25 mouse cellular contexts compared by ENCODE assay signal in the genomic region with DNA sequence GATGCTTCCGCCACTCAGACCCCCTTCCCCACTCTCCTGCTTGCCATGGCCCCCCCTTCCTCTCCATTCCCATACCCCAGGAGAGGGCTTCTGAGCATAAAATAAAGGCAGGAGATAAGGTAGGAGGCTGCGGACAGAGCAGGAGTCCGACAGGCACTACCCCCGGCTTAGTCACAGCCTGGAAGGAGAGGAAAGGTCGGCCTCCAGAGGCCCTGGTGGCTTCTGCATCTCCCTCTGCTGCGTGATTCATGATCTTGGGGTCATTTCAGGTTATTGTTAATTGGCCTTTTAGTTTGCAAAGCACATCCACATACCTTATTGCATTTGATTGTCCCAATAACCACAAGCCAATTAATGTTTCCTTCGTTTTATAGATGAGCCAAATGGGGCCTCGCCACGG.
DNase-seq lines count a peak whose midpoint lies in the region; TF ChIP-seq lines count a peak whose summit lies in the region.
"Had no signal": no experiment of that assay in that cellular context is flagged by ENCODE, and none has a peak within 500 bp of the region (broad histone marks: within the 10 kb centered on the region; RNA-seq: fewer than 3 reads in every experiment).

No protein-coding gene starts in this region.

- peak; percentile 58 to 78 for DNase-seq in adrenal gland, adult (ENCODE audit: inconsistent age in 2 of 2, low spot score in 1 of 2)
- DNase-seq in adrenal gland, postnatal 4 days (ENCODE audit: low spot score in 2 of 2): no peak
- DNase-seq in heart, embryonic 10.5 days (ENCODE audit: low spot score): no peak
- DNase-seq in heart, postnatal 25 days (ENCODE audit: low spot score): no peak
- peak; percentile 41 for DNase-seq in 416B (ENCODE audit: low read depth)
- DNase-seq in adrenal gland, postnatal 36 days: peak; percentile 52 to 57
- no peak for DNase-seq in ovary, adult 18-20 months (ENCODE audit: low spot score)
- DNase-seq in kidney, adult 2 months: no peak
- DNase-seq: B cell, adult 2 months; cerebellum, adult 18-20 months; cerebellum, adult 9-10 months; cerebellum, postnatal 14 days; gastrocnemius, adult 2 months; gastrocnemius, postnatal 14 days; heart, adult 11 months; heart, postnatal 36 days; kidney, adult 11 months had no signal

- no peaks in the 10 kb centered on the region for H3K27me3 ChIP-seq in heart, embryonic 10.5 days (ENCODE audit: insufficient read depth, poor library complexity, severe bottlenecking)
- H3K27me3 ChIP-seq in kidney, adult 2 months (replicated peaks; ENCODE audit: control insufficient read depth, insufficient read depth, low read length): no peaks in the 10 kb centered on the region
- H3K27me3 ChIP-seq: CH12.LX; heart, embryonic 13.5 days; intestine, embryonic 15.5 days had no signal

- no peak for TF ChIP-seq POLR2A in kidney, adult 2 months (IDR thresholded peaks at IDR 0.05; ENCODE audit: low read depth, low read length)

- no peak overlapping the region for H3K4me3 ChIP-seq in heart, embryonic 10.5 days
- no peak overlapping the region for H3K4me3 ChIP-seq in kidney, adult 2 months (ENCODE audit: insufficient read depth, low read depth, low read length)
- H3K4me3 ChIP-seq: forebrain, embryonic 10.5 days; forebrain, embryonic 13.5 days; gastrocnemius, adult 2 months; heart, embryonic 13.5 days; hindbrain, embryonic 10.5 days; hindbrain, embryonic 13.5 days; intestine, embryonic 15.5 days had no signal

- no peaks in the 10 kb centered on the region for H3K36me3 ChIP-seq in heart, embryonic 10.5 days
- no peaks in the 10 kb centered on the region for H3K36me3 ChIP-seq in kidney, adult 2 months (ENCODE audit: control insufficient read depth, insufficient read depth, low read length)
- H3K36me3 ChIP-seq: forebrain, embryonic 10.5 days; G1E; heart, embryonic 13.5 days; hindbrain, embryonic 10.5 days; hindbrain, embryonic 13.5 days; intestine, embryonic 15.5 days had no signal

- 47% methylated on average over 9 of the region's 9 CpGs for WGBS in heart, embryonic 10.5 days
- 67% methylated on average over 9 of the region's 9 CpGs for WGBS in kidney, adult 2 months

- H3K4me1 ChIP-seq in heart, embryonic 10.5 days: peaks cover 67% of the 10 kb centered on the region
- H3K4me1 ChIP-seq in kidney, adult 2 months (ENCODE audit: control insufficient read depth, insufficient read depth, low read length): no peaks in the 10 kb centered on the region
- H3K4me1 ChIP-seq: forebrain, embryonic 13.5 days; hindbrain, embryonic 13.5 days had no signal

- no peaks in the 10 kb centered on the region for H3K9me3 ChIP-seq in heart, embryonic 10.5 days
- H3K9me3 ChIP-seq: forebrain, embryonic 10.5 days; forebrain, embryonic 13.5 days; heart, embryonic 13.5 days; hindbrain, embryonic 10.5 days; hindbrain, embryonic 13.5 days; intestine, embryonic 15.5 days had no signal

- no peak for TF ChIP-seq CTCF in kidney, adult 2 months (conservative IDR thresholded peaks at IDR 0.05; ENCODE audit: insufficient read depth, insufficient read length, low read depth, low read length)

- H3K27ac ChIP-seq in heart, embryonic 10.5 days: peak overlapping the region; percentile 69
- no peak overlapping the region for H3K27ac ChIP-seq in kidney, adult 2 months (ENCODE audit: insufficient read depth, low read depth, low read length)
- H3K27ac ChIP-seq: forebrain, embryonic 10.5 days; forebrain, embryonic 13.5 days; gastrocnemius, adult 2 months; heart, embryonic 13.5 days; hindbrain, embryonic 10.5 days; hindbrain, embryonic 13.5 days; intestine, embryonic 15.5 days had no signal

- intact Hi-C loops in heart, postnatal 25 days (cut with DNase I): no loop called here

Comparison
In these comparisons a context has a peak if more than half of its experiments do, and no peak if none do; other contexts are left out.
1. DNase-seq: peak in adrenal gland, adult (2 of 2), 416B (single experiment) and adrenal gland, postnatal 36 days (2 of 2); none in adrenal gland, postnatal 4 days (0 of 2), heart, embryonic 10.5 days (single experiment), heart, postnatal 25 days (single experiment), ovary, adult 18-20 months (single experiment) and kidney, adult 2 months (single experiment).